ENCODE assay signal across 24 mouse cellular contexts in genomic region chr5:73372601-73373000, GRCm38 (mm10). TPM values are rescaled to one million over a fixed set of nuclear protein-coding genes. Genes with fewer than 3 reads are reported as not detected.
"Had no signal": no experiment of that assay in that cellular context is flagged by ENCODE, and none has a peak within 500 bp of the region (broad histone marks: within the 10 kb centered on the region; RNA-seq: fewer than 3 reads in every experiment).

No protein-coding gene starts in this region.

- H3K27ac ChIP-seq: kidney, postnatal 0 days; layer of hippocampus, adult 2 months; limb, embryonic 12.5 days; limb, embryonic 15.5 days; liver, embryonic 14.5 days; macrophage; midbrain, embryonic 12.5 days; midbrain, embryonic 15.5 days; neural tube, embryonic 12.5 days; neural tube, embryonic 15.5 days; stomach, embryonic 15.5 days had no signal

- H3K9ac ChIP-seq: limb, embryonic 12.5 days; limb, embryonic 15.5 days; liver, embryonic 14.5 days; liver, postnatal 0 days; lung, embryonic 14.5 days; midbrain, embryonic 12.5 days; midbrain, embryonic 15.5 days; neural tube, embryonic 12.5 days; neural tube, embryonic 15.5 days; stomach, embryonic 15.5 days had no signal

- ATAC-seq: liver, postnatal 0 days; lung, postnatal 0 days; midbrain, embryonic 15.5 days had no signal

- H3K4me2 ChIP-seq: limb, embryonic 12.5 days; limb, embryonic 15.5 days; liver, embryonic 11.5 days; lung, embryonic 14.5 days; midbrain, embryonic 12.5 days; midbrain, embryonic 15.5 days; neural tube, embryonic 12.5 days; neural tube, embryonic 15.5 days; stomach, embryonic 15.5 days had no signal

- H3K4me1 ChIP-seq: limb, embryonic 12.5 days; neural tube, embryonic 12.5 days; stomach, embryonic 15.5 days had no signal

- H3K4me3 ChIP-seq: layer of hippocampus, adult 2 months; limb, embryonic 12.5 days; limb, embryonic 15.5 days; midbrain, embryonic 12.5 days; midbrain, embryonic 15.5 days; neural tube, embryonic 12.5 days; neural tube, embryonic 15.5 days; stomach, embryonic 15.5 days had no signal

- DNase-seq: kidney, adult 2 months; kidney, postnatal 25 days; layer of hippocampus, adult 9-11 months; left cerebral cortex, postnatal 4 days; liver, postnatal 0 days; lung, embryonic 14.5 days; retina, postnatal 1 day; right cerebral cortex, postnatal 25 days; spleen, adult 18-20 months; thymus, postnatal 25 days had no signal

- H3K9me3 ChIP-seq: limb, embryonic 12.5 days; limb, embryonic 15.5 days; midbrain, embryonic 12.5 days; midbrain, embryonic 15.5 days; neural tube, embryonic 12.5 days; neural tube, embryonic 15.5 days; stomach, embryonic 15.5 days had no signal

- H3K27me3 ChIP-seq: limb, embryonic 12.5 days; limb, embryonic 15.5 days; midbrain, embryonic 15.5 days; neural tube, embryonic 12.5 days; neural tube, embryonic 15.5 days; stomach, embryonic 15.5 days had no signal

- H3K36me3 ChIP-seq: limb, embryonic 12.5 days; limb, embryonic 15.5 days; midbrain, embryonic 12.5 days; midbrain, embryonic 15.5 days; neural tube, embryonic 12.5 days; neural tube, embryonic 15.5 days; stomach, embryonic 15.5 days had no signal

RNA-seq across cellular contexts. Expression of gene Cwh43, which starts 33.3 kb away (rescaled TPM):
- total RNA-seq: megakaryocyte, adult 5-6 weeks had no signal
- polyA plus RNA-seq: limb, embryonic 12.5 days; liver, embryonic 11.5 days; liver, embryonic 14.5 days; liver, postnatal 0 days; lung, embryonic 14.5 days; lung, postnatal 0 days; macrophage; neural tube, embryonic 12.5 days had no signal
